Mouse (Mus musculus): ENCODE results near the gene Tmed11. TPM values are rescaled to one million over a fixed set of nuclear protein-coding genes. Genes with fewer than 3 reads are reported as not detected.
A peak's percentile ranks its signal among the peaks of the same experiment; 100 is the strongest.
"Not testable (repeated sequence)": the region's sequence is repeated elsewhere in the genome, so short reads cannot be mapped to it uniquely, and the experiment has no call there.

Gene Tmed11
- total RNA-seq (2021), result not detected
- long read RNA-seq, experiment 1, result 0 reads
- long read RNA-seq, experiment 2, result 0 reads

DNA sequence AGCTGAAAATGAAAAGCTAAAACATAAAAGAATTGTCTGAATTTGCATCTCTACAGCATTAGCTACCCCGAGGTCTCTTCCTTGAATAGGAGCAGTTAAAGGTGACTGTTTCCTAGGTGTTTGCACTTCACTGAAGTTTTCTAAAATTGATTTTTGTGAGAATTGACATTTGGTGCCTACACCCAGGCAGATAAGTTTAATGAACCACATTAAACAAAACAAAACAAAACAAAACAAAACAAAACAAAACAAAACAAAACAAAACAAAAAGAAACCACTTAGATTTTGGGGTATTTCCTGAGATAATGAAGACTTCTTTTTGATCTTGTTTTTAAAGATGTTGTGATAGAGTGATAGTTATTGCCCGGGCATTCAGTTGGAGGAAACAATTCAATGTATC, at the start of gene Tmed11:
Gene Tmed11, minus strand, starts transcription at position 101 of the 400 bp plus-strand sequence.
- not testable (repeated sequence) for DNase-seq

DNA sequence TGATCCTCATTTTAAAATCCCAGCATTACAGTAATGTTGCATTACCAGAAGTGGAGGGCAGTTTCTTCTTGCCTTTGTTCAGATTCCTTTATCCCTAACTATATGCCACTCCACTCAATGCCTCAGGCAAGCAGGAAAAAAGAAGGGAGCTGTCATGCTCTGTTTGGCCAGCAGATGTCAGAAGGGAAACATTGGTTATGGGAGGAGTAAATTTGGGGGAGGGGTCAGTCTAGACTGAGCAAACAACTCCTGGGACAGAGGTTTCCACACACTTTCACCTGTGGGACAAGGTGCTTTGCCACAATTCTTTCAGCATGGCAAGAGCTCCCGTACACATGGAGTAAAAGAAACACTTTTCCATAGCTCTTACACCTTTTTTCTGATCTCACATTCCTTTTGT, 41.0 kb upstream of the Tmed11 start:
- peak; percentile 17 to 37 for DNase-seq

DNA sequence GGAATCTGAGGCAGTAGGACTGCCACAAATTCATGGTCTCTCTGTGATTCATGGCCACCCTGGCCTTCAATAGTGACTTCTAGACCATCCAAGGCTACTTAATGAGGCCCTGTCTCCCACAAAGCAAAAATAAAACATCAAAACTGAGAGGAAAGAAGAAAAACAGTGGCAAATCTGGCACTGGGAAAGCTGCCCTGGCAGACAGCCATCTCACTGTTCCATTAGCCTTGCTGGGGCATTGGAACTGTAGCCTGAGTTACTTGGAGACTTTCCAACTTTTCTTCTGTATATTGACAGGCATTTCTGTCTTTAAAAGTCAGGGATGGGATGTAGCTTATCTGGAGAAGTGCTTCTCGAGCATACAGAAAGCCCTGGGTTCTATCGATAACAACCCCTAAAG, 28.1 kb upstream of the Tmed11 start:
- peak; percentile 70 to 75 for DNase-seq

DNA sequence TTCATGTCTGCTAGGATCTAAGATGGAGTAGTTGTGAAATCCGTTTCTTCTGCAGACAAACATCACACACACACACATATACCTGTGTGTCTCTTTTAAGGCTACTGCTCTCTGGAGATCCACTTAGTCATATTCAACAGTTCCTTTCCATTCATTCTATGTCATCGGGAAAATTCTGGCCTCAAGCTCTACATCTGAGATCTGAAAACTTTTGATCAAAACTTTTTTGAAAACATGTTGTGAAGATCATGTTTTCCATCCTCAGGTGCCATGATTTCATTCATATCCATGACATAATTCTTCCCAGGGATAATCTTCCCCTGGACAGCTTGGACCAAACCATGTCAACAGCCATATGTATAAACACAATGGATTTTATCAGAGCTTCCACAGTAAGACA, 13.6 kb upstream of the Tmed11 start, which contains the start of gene Vmn2r8:
Gene Vmn2r8, minus strand, starts transcription at position 101 of the 400 bp plus-strand sequence.
- DNase-seq, result not testable (repeated sequence)

DNA sequence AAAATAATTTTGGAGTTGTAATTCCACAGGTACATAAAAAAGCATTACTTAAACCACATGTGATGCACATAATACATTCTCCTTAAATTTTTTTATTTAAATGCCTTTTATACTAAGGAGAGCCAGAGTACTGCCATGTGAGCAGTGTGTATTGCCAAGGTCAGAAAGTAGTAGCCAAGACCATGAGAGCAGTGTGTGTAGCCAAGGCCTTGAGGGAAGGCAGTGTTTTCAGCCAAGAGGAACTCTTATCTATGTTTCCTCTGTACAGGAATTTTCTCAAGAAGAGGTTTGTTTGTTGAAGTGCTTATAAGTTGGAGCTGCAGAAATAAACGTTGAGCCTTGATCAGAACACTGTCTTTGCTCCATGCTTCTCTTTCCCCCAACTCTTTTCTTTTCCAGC, 8.5 kb upstream of the Tmed11 start:
- peak; percentile 13 to 27 for DNase-seq

DNA sequence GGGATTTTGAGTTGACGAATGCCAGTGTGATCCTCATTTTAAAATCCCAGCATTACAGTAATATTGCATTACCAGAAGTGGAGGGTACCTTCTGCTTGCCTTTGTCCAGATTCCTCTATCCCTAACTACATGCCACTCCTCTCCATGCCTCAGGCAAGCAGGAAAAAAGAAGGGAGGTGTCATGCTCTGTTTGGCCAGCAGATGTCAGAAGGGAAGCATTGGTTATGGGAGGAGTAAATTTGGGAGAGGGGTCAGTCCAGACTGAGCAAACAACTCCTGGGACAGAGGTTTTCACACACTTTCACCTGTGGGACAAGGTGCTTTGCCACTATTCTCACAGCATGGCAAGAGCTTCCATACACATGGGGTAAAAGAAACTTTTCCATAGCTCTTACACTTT, 4.8 kb downstream of the Tmed11 start:
- DNase-seq, result peak; percentile 52 to 53

DNA sequence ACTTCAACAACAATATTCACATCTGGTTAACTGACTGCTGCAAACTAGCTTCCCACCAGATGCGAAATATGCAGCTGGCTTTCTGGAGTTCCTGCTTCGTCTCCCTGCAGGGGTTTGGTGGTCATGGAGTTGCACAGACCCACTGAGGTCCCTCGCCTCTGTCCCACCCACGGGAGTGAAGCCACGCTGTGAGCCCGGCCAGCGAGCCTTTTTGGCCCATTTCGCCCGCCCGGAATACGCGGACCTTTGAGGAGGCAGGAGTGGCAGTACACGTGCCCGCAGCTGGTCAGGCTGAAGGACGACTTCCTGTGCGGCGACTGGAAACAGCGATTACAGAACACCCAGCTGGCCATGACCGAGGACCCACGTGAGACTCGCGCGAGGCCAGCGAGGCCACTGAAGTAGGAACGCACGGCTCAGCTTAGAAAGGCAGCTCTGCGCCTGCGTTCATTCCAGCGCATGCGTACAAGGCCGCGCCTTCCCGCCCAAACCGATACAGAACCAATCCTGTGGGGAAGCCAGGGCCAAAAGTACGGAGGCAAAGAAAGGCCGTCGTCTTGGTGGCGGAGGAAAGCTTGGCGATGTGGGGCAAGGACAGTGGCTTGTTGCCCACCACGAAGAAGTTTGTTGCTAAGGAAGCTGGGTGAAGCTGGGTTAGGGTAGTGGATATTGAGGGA, 20.4 kb downstream of the Tmed11 start, which contains the start of gene Rnf212:
Gene Rnf212, minus strand, starts transcription at position 353 of the 677 bp plus-strand sequence.
- no peak for DNase-seq

DNA sequence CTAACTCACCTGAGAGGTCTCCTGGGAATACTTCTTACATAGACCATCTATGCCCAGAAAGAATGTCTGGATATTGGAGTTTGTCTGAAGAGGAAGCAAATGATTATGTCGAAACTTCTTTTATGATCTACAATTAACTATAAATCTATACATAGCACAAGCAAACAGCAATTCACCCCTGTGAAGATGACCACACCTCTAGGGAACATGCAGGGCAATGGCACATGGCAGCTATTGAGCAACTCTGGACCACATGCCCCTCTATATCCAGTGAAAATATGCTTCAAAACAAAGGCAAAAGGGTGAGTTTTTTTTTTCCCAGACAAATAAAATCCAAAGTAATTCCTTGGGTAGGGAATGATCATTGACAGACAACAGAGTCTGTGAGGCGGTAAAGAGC, 35.2 kb downstream of the Tmed11 start:
- DNase-seq, result no peak

DNA sequence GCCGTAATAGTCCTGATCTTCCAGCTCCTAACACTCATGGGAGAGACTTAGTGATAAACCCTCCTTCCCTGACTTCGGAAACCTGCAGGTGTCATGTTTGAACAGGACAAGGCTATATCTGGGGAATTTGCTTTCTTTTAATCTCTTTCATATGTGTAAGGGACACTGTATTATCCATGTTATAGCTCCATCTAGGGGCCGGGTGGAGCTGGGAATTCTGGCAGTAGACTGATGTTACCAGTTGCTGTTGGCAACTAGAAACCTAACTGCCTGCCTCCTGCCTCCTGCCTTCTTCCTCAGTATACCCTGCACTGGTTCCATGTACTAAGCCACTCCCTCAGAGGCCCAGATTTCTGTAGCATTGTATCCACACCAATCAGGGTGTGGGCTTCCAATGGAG, 36.8 kb downstream of the Tmed11 start:
- peak; percentile 41 to 61 for DNase-seq

DNA sequence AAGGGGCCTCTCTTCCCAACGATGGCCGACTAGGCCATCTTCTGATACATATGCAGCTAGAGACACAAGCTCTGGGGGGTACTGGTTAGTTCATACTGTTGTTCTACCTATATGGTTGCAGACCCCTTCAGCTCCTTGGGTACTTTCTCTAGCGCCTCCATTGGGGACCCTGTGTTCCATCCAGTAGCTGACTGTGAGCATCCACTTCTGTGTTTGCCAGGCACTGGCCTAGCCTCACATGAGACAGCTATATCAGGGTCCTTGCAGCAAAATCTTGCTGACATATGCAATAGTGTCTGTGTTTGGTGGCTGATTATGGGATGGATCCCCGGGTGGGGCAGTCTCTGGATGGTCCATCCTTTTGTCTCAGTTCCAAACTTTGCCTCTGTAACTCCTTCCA, 43.9 kb downstream of the Tmed11 start:
- DNase-seq, result not testable (repeated sequence)

DNA sequence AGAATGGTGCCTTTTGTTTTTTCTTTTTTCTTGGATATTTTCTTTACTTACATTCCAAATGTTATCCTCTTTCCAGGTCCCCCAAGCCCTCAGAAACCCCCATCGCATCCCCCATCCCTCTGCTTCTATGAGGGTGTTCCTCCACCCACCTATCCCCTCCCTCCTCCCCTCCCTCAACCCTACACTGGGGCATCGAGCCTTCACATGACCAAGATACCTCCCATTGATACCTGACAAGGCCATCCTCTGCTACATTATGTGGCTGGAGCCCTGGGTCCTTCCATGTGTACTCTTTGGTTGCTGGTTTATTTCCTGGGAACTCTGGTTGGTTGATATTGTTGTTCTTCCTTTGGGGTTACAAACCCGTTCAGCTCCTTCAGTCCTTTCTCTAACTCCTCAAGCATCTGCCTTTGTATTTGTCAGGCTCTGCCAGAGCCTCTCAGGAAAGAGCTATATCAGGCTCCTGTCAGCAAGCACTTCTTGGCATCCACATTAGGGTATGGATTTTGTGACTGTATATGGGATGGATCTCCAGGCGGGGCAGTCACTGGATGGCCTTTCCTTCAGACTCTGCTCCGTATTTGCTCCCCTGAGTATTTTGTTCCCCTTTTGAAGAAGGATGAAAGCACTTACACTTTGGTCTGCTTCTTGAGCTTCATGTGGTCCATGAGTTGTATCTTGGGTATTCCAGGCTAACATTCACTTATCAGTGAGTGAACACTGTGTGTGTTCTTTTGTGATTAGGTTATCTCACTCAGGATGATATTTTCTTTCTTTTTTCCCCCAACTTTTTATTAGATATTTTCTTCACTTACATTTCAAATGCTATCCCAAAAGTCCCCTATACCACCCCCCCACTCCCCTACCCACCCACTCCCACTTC, 44.6 kb downstream of the Tmed11 start:
- no peak for DNase-seq

DNA sequence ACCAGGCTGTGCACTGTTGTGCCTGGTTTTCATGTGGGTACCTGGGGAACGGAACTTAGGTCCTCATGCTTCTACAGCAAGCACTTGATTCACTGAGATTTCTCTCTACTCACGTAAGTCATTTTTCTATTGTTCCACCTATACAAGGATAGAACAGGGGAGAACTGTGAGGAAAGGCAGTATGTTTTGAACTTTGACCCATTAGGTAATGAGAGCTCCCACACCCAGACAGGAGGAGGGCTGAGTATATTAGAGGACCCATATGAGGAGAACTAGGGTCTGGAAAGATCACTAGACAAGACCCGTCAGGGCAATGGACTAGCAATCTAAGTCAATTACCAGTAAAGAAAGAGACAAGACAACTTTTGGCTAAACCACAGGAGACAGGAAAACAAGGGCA, 50.5 kb downstream of the Tmed11 start:
- no peak for DNase-seq

DNA sequence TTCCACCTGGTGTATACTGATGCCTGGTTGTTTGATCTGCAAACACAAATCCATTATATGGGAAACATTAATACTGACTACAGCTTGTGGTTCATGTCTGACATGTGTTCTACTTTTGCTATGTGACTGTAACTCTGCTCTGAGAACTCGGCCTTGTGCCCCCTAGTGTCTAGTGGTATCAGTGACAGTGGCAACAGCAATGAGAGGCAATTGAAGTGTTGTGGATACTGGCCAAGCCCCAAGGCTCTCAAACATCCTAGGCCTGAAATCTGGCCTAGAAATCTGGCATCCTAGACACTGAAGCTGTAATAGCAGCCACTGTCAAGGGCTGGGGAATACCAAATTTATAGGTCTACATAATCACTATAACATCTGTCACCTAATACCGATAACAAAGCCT, 51.3 kb downstream of the Tmed11 start:
- DNase-seq, result no peak

DNA sequence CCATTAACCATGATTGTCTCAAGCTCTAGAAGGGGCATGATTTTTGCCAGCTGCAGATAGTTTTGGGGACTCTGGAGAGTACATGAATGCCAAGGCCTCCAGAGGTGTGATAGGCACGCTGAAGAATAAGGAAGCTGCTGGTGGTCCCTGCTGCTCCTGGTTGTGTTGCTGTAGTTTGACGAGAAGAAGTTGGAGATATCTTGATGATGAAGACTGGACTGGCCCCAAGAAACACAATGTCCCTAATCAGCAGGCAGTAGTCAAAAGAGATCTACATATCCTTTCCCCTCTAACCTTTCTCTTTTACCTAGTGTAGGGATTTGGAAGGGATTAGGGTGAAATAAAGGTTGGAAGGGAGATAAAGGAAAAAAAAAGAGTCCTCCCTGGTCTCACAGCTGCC, 52.6 kb downstream of the Tmed11 start:
- no peak for DNase-seq

DNA sequence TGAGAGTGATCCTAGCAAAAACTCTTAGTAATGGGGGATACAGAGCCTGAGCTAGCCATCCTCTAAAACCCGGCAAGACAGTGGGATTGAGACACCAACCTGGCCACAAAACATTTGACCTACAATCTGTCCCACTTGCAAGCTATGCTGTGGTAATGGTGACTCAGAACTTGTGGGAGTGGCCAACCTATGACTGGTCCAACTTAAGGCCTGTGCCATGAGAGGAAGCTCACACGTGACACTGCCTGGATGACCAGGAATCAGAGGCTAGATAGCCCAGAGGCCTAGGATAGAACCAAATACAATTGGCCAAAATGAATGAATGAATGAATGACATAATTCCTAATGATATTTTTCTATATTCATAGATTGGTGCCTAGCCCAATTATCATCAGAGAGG, 53.3 kb downstream of the Tmed11 start:
- peak; percentile 11 to 20 for DNase-seq

DNA sequence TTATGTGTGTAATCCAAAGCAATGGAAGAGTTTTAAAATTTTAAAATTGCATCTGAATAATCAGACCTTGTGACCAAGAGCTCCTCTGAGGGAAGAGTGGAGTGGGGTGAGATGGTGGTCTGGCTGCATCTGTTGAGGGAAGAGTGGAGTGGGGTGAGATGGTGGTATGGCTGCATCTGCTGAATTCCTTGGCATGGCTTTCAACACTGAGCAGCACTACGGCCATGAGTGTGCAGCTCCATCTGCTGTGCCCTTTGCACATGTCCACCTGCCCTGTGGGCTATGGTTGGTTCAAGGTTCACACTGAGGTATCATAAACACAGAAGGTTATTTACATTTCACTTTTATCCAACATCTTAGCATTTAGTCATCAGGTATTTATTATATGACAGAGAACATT, 67.7 kb downstream of the Tmed11 start:
- DNase-seq, result no peak

Other genes with a start within 250 kb of the Tmed11 start
- gene Cplx1, start 245.3 kb downstream of the Tmed11 start, total RNA-seq (2021), result 1 to 10 TPM; 1.9 to 2.1 TPM
- 10 to 100 TPM; 81.2 to 82.4 TPM for gene Gak, start 165.6 kb downstream of the Tmed11 start, total RNA-seq (2021)
- 10 to 100 TPM; 21.2 to 31.3 TPM for gene Tmem175, start 165.6 kb downstream of the Tmed11 start, total RNA-seq (2021)
- gene Idua, start 135.0 kb downstream of the Tmed11 start, total RNA-seq (2021), result 10 to 100 TPM; 14.0 to 16.0 TPM
- 10 to 100 TPM; 17.4 to 18.7 TPM for gene Dgkq, start 125.7 kb downstream of the Tmed11 start, total RNA-seq (2021)
- under 1 TPM in 1 of 2 experiments, not detected in 1; 0.30 TPM for gene Slc26a1, start 119.8 kb downstream of the Tmed11 start, total RNA-seq (2021)
- gene Fgfrl1, start 103.0 kb downstream of the Tmed11 start, total RNA-seq (2021), result 10 to 100 TPM; 45.8 to 47.5 TPM
- gene Rnf212, start 20.4 kb downstream of the Tmed11 start, total RNA-seq (2021), result not detected
- gene Vmn2r8, start 13.5 kb upstream of the Tmed11 start, total RNA-seq (2021), result not detected
- not detected for gene Vmn2r9, start 57.2 kb upstream of the Tmed11 start, total RNA-seq (2021)
- gene Vmn2r10, start 211.2 kb upstream of the Tmed11 start, total RNA-seq (2021), result not detected

Measured in adrenal gland, postnatal 36 days (tissue).